Comparison of ENCODE assay signal across 27 mouse cellular contexts in the genomic region with DNA sequence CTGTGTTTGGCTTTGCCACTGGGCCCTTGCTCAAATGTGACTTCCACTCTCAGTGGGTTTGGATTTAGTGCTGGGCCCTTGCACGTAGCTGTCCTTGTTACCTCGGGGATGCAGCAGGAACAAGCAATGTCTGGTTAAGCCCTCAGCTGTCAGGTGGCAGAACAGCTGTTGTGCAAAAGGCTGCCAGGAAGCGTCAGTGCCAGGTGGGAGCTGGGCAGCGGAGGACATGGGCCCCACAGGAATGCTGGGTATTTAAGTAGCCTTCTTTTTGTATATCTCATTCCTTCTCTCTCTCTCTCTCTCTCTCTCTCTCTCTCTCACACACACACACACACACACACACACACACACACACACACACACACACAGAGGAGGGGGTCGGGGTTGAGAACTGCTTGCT.
DNase-seq lines count a peak whose midpoint lies in the region; ATAC-seq and TF ChIP-seq lines count a peak whose summit lies in the region.
"Had no signal": no experiment of that assay in that cellular context is flagged by ENCODE, and none has a peak within 500 bp of the region (broad histone marks: within the 10 kb centered on the region; RNA-seq: fewer than 3 reads in every experiment).

No protein-coding gene starts in this region.

- H3K4me1 ChIP-seq in midbrain, postnatal 0 days (ENCODE audit: insufficient read depth, low read length): no peaks in the 10 kb centered on the region
- no peaks in the 10 kb centered on the region for H3K4me1 ChIP-seq in midbrain, embryonic 14.5 days (ENCODE audit: control insufficient read depth, insufficient read depth, low read length)
- H3K4me1 ChIP-seq: embryonic facial prominence, embryonic 12.5 days; midbrain, embryonic 15.5 days had no signal

- no peak overlapping the region for H3K27ac ChIP-seq in midbrain, postnatal 0 days (ENCODE audit: low read depth, low read length)
- H3K27ac ChIP-seq in midbrain, embryonic 14.5 days (replicated peaks; ENCODE audit: low read depth, low read length): no peak overlapping the region
- H3K27ac ChIP-seq: embryonic facial prominence, embryonic 12.5 days; left cerebral cortex, adult 2 months; limb, embryonic 12.5 days; liver, embryonic 13.5 days; midbrain, embryonic 15.5 days; neural tube, embryonic 15.5 days; stomach, postnatal 0 days had no signal

- no peak overlapping the region for H3K9ac ChIP-seq in midbrain, postnatal 0 days (replicated peaks; ENCODE audit: low read length, poor library complexity, severe bottlenecking)
- no peak overlapping the region for H3K9ac ChIP-seq in midbrain, embryonic 14.5 days (replicated peaks; ENCODE audit: low read length)
- H3K9ac ChIP-seq: embryonic facial prominence, embryonic 12.5 days; limb, embryonic 12.5 days; liver, embryonic 13.5 days; midbrain, embryonic 15.5 days; neural tube, embryonic 15.5 days had no signal

- no peaks in the 10 kb centered on the region for H3K9me3 ChIP-seq in midbrain, postnatal 0 days (ENCODE audit: low read length)
- H3K9me3 ChIP-seq in midbrain, embryonic 14.5 days (ENCODE audit: control insufficient read depth, low read length): no peaks in the 10 kb centered on the region
- H3K9me3 ChIP-seq: embryonic facial prominence, embryonic 12.5 days; limb, embryonic 12.5 days; liver, embryonic 13.5 days; midbrain, embryonic 15.5 days; neural tube, embryonic 15.5 days had no signal

- WGBS in midbrain, postnatal 0 days: 82% methylated on average over 5 of the region's 5 CpGs
- WGBS in midbrain, embryonic 14.5 days: 76% methylated on average over 5 of the region's 5 CpGs

- TF ChIP-seq CTCF in midbrain, postnatal 0 days (IDR thresholded peaks at IDR 0.05): no peak

- H3K4me3 ChIP-seq in midbrain, postnatal 0 days (ENCODE audit: low read depth, low read length): no peak overlapping the region
- H3K4me3 ChIP-seq in midbrain, embryonic 14.5 days (replicated peaks; ENCODE audit: low read depth, low read length): no peak overlapping the region
- H3K4me3 ChIP-seq: embryonic facial prominence, embryonic 12.5 days; left cerebral cortex, adult 2 months; limb, embryonic 12.5 days; liver, embryonic 13.5 days; midbrain, embryonic 15.5 days; neural tube, embryonic 15.5 days had no signal

- ATAC-seq in midbrain, postnatal 0 days (ENCODE audit: low FRiP score): no peak
- ATAC-seq in midbrain, embryonic 14.5 days (ENCODE audit: low FRiP score, low TSS enrichment): no peak
- ATAC-seq: CD4-positive, CD25-positive, alpha-beta regulatory T cell, adult 4 months; forebrain, embryonic 14.5 days; hindbrain, embryonic 16.5 days; midbrain, embryonic 15.5 days had no signal

- no peaks in the 10 kb centered on the region for H3K27me3 ChIP-seq in midbrain, postnatal 0 days (ENCODE audit: insufficient read depth, low read length)
- H3K27me3 ChIP-seq in midbrain, embryonic 14.5 days (ENCODE audit: control insufficient read depth, insufficient read depth, low read length): no peaks in the 10 kb centered on the region
- H3K27me3 ChIP-seq: embryonic facial prominence, embryonic 12.5 days; limb, embryonic 12.5 days; liver, embryonic 13.5 days; midbrain, embryonic 15.5 days; neural tube, embryonic 15.5 days had no signal

- no peaks in the 10 kb centered on the region for H3K36me3 ChIP-seq in midbrain, postnatal 0 days (ENCODE audit: insufficient read depth, low read length)
- H3K36me3 ChIP-seq in midbrain, embryonic 14.5 days (ENCODE audit: control insufficient read depth, insufficient read depth, low read length): no peaks in the 10 kb centered on the region
- H3K36me3 ChIP-seq: embryonic facial prominence, embryonic 12.5 days; limb, embryonic 12.5 days; liver, embryonic 13.5 days; midbrain, embryonic 15.5 days; neural tube, embryonic 15.5 days had no signal

- peak; percentile 65 to 69 for DNase-seq in cerebellum, postnatal 10 days
- DNase-seq in cerebellum, postnatal 25 days: no peak
- DNase-seq in heart, adult 11 months: peak; percentile 76
- DNase-seq in heart, adult 18-20 months: no peak
- peak; percentile 36 for DNase-seq in midbrain, postnatal 0 days (ENCODE audit: low spot score)
- DNase-seq in midbrain, embryonic 14.5 days: no peak
- no peak for DNase-seq in ovary, postnatal 14 days (ENCODE audit: low spot score)
- no peak for DNase-seq in natural killer cell, adult 2 months (ENCODE audit: low spot score in 2 of 2)
- DNase-seq: adrenal gland, postnatal 14 days; cerebellum, adult 9-10 months; kidney, adult 11 months; kidney, postnatal 4 days; liver, embryonic 13.5 days; lung, adult 2 months; lung, postnatal 14 days; thymus, adult 2 months; thymus, postnatal 4 days had no signal

- no peak overlapping the region for H3K4me2 ChIP-seq in midbrain, postnatal 0 days (ENCODE audit: low read depth, low read length, poor library complexity, severe bottlenecking)
- H3K4me2 ChIP-seq in midbrain, embryonic 14.5 days (ENCODE audit: low read length): no peak overlapping the region
- H3K4me2 ChIP-seq: embryonic facial prominence, embryonic 12.5 days; heart, embryonic 11.5 days; limb, embryonic 12.5 days; liver, embryonic 13.5 days; midbrain, embryonic 15.5 days; neural tube, embryonic 15.5 days had no signal

Comparison
In these comparisons a context has a peak if more than half of its experiments do, and no peak if none do; other contexts are left out.
1. DNase-seq: peak in cerebellum, postnatal 10 days (2 of 2), heart, adult 11 months (single experiment) and midbrain, postnatal 0 days (single experiment); none in cerebellum, postnatal 25 days (0 of 2), heart, adult 18-20 months (0 of 2), midbrain, embryonic 14.5 days (single experiment), ovary, postnatal 14 days (single experiment) and natural killer cell, adult 2 months (0 of 2).